Mouse (Mus musculus) heart, adult 2 months (tissue): ENCODE results near the gene Zbtb2. TPM values are rescaled to one million over a fixed set of nuclear protein-coding genes. Genes with fewer than 3 reads are reported as not detected.
A peak's percentile ranks its signal among the peaks of the same experiment; 100 is the strongest.

Experiments
- DNase-seq, 2 experiments: peaks; one replicate each; pipeline ENCODE4 v3.0.0; 2021
- H3K27ac ChIP-seq: fragments of 200-600 bp; 2 replicates; pipeline ENCODE4 v1.8.1; 2022
- H3K27me3 ChIP-seq: fragments of 200-500 bp; 2 replicates; pipeline ENCODE4 v1.6.1; 2012; ENCODE audit warnings: mild to moderate bottlenecking, low read length, inconsistent platforms, mixed read lengths; ENCODE audit not compliant: control insufficient read depth, insufficient read depth
- H3K36me3 ChIP-seq: fragments of 200-500 bp; 2 replicates; pipeline ENCODE4 v1.6.1; 2012; ENCODE audit warnings: low read length, inconsistent platforms; ENCODE audit not compliant: control insufficient read depth, insufficient read depth
- H3K4me1 ChIP-seq: fragments of 200-500 bp; 2 replicates; pipeline ENCODE4 v1.6.1; 2011; ENCODE audit warnings: low read length; ENCODE audit not compliant: control insufficient read depth, insufficient read depth
- H3K4me3 ChIP-seq: fragments of 200-600 bp; 2 replicates; pipeline ENCODE4 v1.8.1; 2022
- H3K79me2 ChIP-seq: fragments of 200-500 bp; replicated peaks from 2 replicates; pipeline ENCODE4 v1.6.1; 2012; ENCODE audit warnings: mild to moderate bottlenecking, inconsistent platforms, low read length, moderate library complexity, mixed read lengths; ENCODE audit not compliant: control insufficient read depth, insufficient read depth
- H3K9ac ChIP-seq: fragments of 200-500 bp; 2 replicates; pipeline ENCODE4 v1.6.1; 2012; ENCODE audit warnings: low read depth, mild to moderate bottlenecking, control low read depth, inconsistent platforms, low read length, mixed read lengths
- CTCF ChIP-seq: fragments of 200-600 bp; IDR thresholded peaks from 2 replicates; pipeline ENCODE4 v1.8.1; 2022; ENCODE audit warnings: antibody characterized with exemption, mild to moderate bottlenecking, moderate library complexity
- EP300 ChIP-seq: fragments of 200-500 bp; IDR thresholded peaks from 2 replicates; pipeline ENCODE4 v1.6.1; 2011; ENCODE audit warnings: low read depth, low read length, control low read depth; ENCODE audit not compliant: insufficient read depth
- POLR2A ChIP-seq: fragments of 200-500 bp; IDR thresholded peaks from 2 replicates; pipeline ENCODE4 v1.6.1; 2011; ENCODE audit warnings: mild to moderate bottlenecking, low read depth, low read length, control low read depth; ENCODE audit not compliant: insufficient read depth
- WGBS: fragments of 180-500 bp; shearing (Covaris S2); methylation state at CpG from one replicate; pipeline ENCODE4 v1.1.7; 2018; 5-methylcytosine and 5-hydroxymethylcytosine counted together
- intact Hi-C: fragments of 180-260 bp; cut with DNase I; formaldehyde crosslinking; loops from one replicate; pipeline ENCODE4 v1.15.1; 2025
- polyA plus RNA-seq: library from polyadenylated mRNA; depleted of rRNA; stranded (reverse); fragments of >200 nt; gene quantifications from 2 replicates; pipeline ENCODE4 v1.2.3, GENCODE M21; 2012; rRNA removed
- total RNA-seq, 2 experiments: library from RNA; stranded (reverse); gene quantifications; 2 replicates each; pipeline ENCODE4 v1.2.3; 2021

Gene Zbtb2
- total and polyA plus RNA-seq, 3 experiments = 3.5 to 6.1 (median 4.9) TPM

- WGBS = 88% methylated on average over 1 of the region's 1 CpGs
- no peak overlapping the region for H3K27ac ChIP-seq
- TF ChIP-seq EP300 (no peak), POLR2A (no peak), CTCF (no peak)
- no peaks in the 10 kb centered on the region for H3K79me2 ChIP-seq
- H3K4me1 ChIP-seq = peaks cover 6% of the 10 kb centered on the region
- no peak overlapping the region for H3K4me3 ChIP-seq
- no peak for DNase-seq
- no peak overlapping the region for H3K9ac ChIP-seq
- intact Hi-C loops = loop anchor here (5.0 kb wide), 1 partner anchor 75 kb away; no protein-coding TSS in a partner anchor
- H3K27me3 ChIP-seq = no peaks in the 10 kb centered on the region
- no peaks in the 10 kb centered on the region for H3K36me3 ChIP-seq
These were observed 60.2 kb downstream of the Zbtb2 start for GRCm38 (mm10) chr10:4327716-4328115.

GRCm38 (mm10) chr10:4325562-4325961 lies 62.3 kb downstream of the Zbtb2 start:
- Histone ChIP-seq H3K36me3 (no peaks in the 10 kb centered on the region), H3K27ac (peak overlapping the region; percentile 12; the same call in 1 of the 2 replicates), H3K9ac (no peak overlapping the region), H3K4me1 (peaks cover 6% of the 10 kb centered on the region), H3K4me3 (no peak overlapping the region), H3K27me3 (no peaks in the 10 kb centered on the region), H3K79me2 (no peaks in the 10 kb centered on the region)
- DNase-seq = no peak
- WGBS = 32% methylated on average over 5 of the region's 5 CpGs
- no peak for TF ChIP-seq EP300
- intact Hi-C loops = loop anchor here (5.0 kb wide), 1 partner anchor 73 kb away; no protein-coding TSS in a partner anchor

- Histone ChIP-seq H3K27ac (no peak overlapping the region), H3K79me2 (no peaks in the 10 kb centered on the region), H3K27me3 (no peaks in the 10 kb centered on the region), H3K36me3 (no peaks in the 10 kb centered on the region), H3K4me3 (no peak overlapping the region), H3K4me1 (peaks cover 6% of the 10 kb centered on the region), H3K9ac (no peak overlapping the region)
- no peak for DNase-seq
- intact Hi-C loops = no loop called here
- WGBS = 69% methylated on average over 8 of the region's 8 CpGs
- TF ChIP-seq EP300 = no peak
- no peak for TF ChIP-seq POLR2A
- no peak for TF ChIP-seq CTCF
These were observed 64.0 kb downstream of the Zbtb2 start for GRCm38 (mm10) chr10:4323885-4324284.

Other genes with a start within 250 kb of the Zbtb2 start
- 10 to 100 TPM; 17.4 to 28.0 TPM for gene Akap12, start 121.7 kb downstream of the Zbtb2 start, total RNA-seq
- 7.5 and 13.0 TPM in 2 replicates for gene Akap12, start 121.7 kb downstream of the Zbtb2 start, polyA plus RNA-seq
- 10 to 100 TPM; 62.0 to 67.4 TPM for gene Rmnd1, start 44.3 kb upstream of the Zbtb2 start, total RNA-seq
- gene Rmnd1, start 44.3 kb upstream of the Zbtb2 start, polyA plus RNA-seq = 51.1 and 161 TPM in 2 replicates
- 1 to 10 TPM; 9.3 to 9.4 TPM for gene Armt1, start 44.4 kb upstream of the Zbtb2 start, total RNA-seq
- gene Armt1, start 44.4 kb upstream of the Zbtb2 start, polyA plus RNA-seq = 6.2 and 7.7 TPM in 2 replicates
- gene Ccdc170, start 94.4 kb upstream of the Zbtb2 start, total RNA-seq = under 1 TPM; 0.21 to 0.25 TPM
- 0.08 and 0.26 TPM in 2 replicates for gene Ccdc170, start 94.4 kb upstream of the Zbtb2 start, polyA plus RNA-seq
- gene Esr1, start 223.5 kb upstream of the Zbtb2 start, total RNA-seq = 1 to 10 TPM in 1 of 2 experiments, under 1 TPM in 1; 0.70 to 1.0 TPM
- gene Esr1, start 223.5 kb upstream of the Zbtb2 start, polyA plus RNA-seq = 0.88 and 1.7 TPM in 2 replicates